Mouse (Mus musculus): ENCODE measurements around the gene Gxylt1.
"Not testable (repeated sequence)": the region's sequence is repeated elsewhere in the genome, so short reads cannot be mapped to it uniquely, and the experiment has no call there.

Gxylt1 gene

GRCm38 (mm10) chr15:93262818-93263217 lies 12.2 kb downstream of the Gxylt1 start:
- CTCF ChIA-PET = interaction anchor here (0.6 to 0.8 kb wide), 2 partner anchors 9 to 260 kb away, joined by 3 read pairs; no protein-coding TSS in a partner anchor

DNA sequence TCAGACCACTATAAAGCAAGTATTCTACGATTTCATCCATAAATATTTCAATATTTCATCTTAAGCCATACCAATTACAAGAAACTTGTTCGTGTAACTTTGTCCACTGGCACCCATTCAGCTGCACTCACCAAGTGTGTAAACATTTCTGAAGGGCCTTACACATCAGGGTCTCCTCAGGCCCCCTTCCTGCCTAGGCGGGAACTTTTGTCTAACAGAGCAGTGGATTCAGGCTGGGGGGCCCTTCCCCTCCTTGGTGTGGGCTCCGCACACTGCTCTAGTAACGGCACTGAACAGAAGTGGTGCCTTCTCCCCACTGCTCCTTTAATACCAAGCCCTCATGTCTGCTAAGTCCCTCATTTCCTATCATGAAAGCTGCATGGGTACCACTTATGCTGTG lies 12.7 kb downstream of the Gxylt1 start:
- CTCF ChIA-PET = no interaction called here

- CTCF ChIA-PET = no interaction called here
These were observed 15.0 kb downstream of the Gxylt1 start for GRCm38 (mm10) chr15:93259933-93260332.

- CTCF ChIA-PET = no interaction called here
These were observed 19.7 kb downstream of the Gxylt1 start for GRCm38 (mm10) chr15:93255295-93255694.

DNA sequence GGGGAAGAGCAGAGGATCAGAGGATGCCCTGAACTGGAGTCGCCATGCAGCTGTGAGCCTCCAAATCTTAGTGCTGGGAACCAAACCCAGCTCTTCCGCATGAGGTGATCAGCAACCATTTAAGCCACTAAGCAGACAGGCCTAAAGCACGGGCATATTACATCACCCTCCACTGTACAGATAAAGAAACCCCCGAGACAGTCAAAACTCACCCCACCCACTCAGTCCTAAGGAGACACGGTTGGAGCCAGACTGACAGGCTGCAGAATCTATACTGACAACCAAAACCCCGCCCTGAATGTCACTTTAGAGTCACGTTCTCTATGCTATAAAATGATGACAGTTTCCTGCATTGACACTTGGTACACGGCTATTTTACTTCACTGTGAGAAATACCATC lies 21.8 kb downstream of the Gxylt1 start:
- CTCF ChIA-PET = interaction anchor here (0.9 kb wide), 1 partner anchor 10 kb away, joined by 3 read pairs; no protein-coding TSS in a partner anchor

DNA sequence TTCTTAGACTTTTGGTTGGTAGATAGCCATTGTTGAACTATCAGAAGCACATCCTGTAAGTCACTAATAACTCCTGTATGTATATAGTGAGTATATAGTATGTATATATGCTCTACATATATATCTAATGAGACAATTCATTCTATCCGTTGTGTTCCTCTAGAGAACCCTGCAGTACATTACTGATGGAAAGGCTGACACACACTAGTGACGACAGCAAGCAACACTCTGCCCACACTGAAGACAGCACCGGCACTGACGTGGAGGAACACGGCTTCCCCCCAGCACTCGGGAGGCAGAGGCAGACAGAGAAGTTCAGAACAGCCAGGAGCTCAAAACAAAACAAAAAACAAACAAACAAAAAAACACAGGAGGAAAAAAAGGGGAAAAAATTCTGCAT lies 22.6 kb downstream of the Gxylt1 start:
- CTCF ChIA-PET = no interaction called here

DNA sequence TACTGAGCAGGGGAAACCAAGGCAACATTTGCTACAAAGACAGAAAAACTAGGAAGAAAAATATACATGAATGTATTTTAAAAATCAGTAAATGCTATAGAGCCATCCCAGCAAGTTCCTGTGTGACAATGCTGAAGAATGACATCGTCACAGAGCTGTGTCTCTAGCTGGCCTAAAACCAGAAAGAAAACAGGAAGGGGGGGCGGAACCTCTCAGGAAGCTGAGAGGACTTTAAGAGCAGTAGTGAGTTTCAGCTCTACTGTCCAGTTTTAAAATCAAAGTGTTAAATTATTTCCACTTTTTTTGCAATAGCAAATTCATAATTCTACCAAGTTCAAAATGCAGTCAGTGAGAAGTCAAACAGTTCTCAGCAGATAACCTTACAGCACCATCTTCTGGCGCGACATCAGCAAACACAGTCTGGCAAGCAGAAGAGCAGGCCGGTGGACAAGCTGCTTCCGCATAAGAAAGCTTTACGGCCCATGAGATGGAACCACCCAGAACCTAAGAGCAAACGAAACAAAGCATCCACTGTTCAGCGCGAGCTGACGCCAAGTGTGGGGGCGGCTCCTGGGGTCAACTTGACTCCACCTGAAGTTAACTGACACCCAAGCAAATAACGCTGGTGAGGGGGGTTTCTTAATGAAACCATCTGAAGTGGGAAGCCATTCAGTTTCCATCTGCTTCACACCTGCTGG lies 23.3 kb downstream of the Gxylt1 start:
- CTCF ChIA-PET = interaction anchor here (0.6 kb wide), 1 partner anchor 210 kb away, joined by 5 read pairs; no protein-coding TSS in a partner anchor

GRCm38 (mm10) chr15:93243202-93243601 lies 31.8 kb downstream of the Gxylt1 start:
- CTCF ChIA-PET = no interaction called here

DNA sequence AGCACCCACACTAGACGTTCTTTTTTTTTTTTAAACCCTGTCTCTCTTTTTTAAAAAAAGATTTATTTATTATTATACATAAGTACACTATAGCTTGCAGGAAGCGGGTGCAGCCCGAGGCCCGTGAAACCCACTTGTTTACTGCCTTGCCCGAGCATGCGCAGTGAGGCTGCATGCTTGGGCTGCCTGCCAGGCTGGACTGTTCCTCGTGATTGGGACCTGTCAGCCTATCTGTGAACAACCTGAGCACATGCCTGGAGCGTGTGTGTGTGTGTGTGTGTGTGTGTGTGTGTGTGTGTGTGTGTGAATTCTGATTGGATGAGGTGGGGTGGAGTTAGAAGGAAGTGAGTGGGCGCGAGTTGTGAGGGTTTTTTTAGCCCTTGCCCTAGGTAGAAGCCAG lies 38.5 kb downstream of the Gxylt1 start:
- CTCF ChIA-PET = not testable (repeated sequence)

DNA sequence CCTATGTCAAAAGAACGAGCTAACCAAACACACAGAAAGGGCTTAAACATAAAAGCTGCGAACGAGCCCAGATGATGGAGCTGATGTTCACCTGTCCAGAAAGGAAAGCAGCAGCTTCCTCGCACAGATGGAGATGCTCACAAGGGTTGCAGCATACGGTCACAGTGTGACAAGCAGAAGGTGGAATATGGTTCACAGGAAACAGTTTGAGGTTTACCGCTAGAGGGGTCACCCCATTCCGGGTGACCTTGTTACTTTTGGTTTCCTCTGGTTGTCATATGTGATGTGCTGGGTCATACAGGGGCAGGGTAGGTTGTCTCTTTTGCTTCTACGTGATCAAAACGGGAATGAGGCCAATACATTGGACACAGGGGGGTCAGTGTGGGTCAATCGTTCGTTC lies 46.0 kb downstream of the Gxylt1 start:
- CTCF ChIA-PET = no interaction called here

- CTCF ChIA-PET = no interaction called here
These were observed 46.6 kb downstream of the Gxylt1 start for GRCm38 (mm10) chr15:93228375-93228774.

GRCm38 (mm10) chr15:93227764-93228079 lies 47.3 kb downstream of the Gxylt1 start:
- CTCF ChIA-PET = no interaction called here

- CTCF ChIA-PET = no interaction called here
These were observed 47.8 kb downstream of the Gxylt1 start for GRCm38 (mm10) chr15:93226930-93227763.

DNA sequence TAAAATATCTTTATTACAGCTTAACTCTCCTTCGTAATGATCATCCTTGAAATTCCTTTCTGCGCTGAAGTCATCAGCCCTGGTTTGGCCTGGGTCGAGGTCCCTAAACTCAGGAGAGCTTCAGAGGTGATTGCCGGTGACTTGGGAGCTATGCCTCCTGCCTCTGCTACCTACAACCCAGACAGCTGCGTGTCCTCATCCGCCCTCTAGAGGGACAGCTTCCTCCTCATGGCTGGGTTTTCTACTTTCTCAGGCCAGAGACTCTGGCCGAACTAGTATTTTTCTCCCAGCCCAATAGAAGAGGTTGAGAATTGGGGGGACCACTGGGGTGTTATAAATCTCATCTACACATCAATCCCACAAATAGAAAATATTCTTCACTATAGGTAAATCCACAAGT lies 52.5 kb downstream of the Gxylt1 start:
- CTCF ChIA-PET = no interaction called here

- CTCF ChIA-PET = no interaction called here
These were observed 62.4 kb downstream of the Gxylt1 start for GRCm38 (mm10) chr15:93212617-93213016.

GRCm38 (mm10) chr15:93204861-93205260 lies 70.1 kb downstream of the Gxylt1 start:
- CTCF ChIA-PET = no interaction called here

- CTCF ChIA-PET = no interaction called here
These were observed 73.0 kb downstream of the Gxylt1 start for GRCm38 (mm10) chr15:93201956-93202355.

DNA sequence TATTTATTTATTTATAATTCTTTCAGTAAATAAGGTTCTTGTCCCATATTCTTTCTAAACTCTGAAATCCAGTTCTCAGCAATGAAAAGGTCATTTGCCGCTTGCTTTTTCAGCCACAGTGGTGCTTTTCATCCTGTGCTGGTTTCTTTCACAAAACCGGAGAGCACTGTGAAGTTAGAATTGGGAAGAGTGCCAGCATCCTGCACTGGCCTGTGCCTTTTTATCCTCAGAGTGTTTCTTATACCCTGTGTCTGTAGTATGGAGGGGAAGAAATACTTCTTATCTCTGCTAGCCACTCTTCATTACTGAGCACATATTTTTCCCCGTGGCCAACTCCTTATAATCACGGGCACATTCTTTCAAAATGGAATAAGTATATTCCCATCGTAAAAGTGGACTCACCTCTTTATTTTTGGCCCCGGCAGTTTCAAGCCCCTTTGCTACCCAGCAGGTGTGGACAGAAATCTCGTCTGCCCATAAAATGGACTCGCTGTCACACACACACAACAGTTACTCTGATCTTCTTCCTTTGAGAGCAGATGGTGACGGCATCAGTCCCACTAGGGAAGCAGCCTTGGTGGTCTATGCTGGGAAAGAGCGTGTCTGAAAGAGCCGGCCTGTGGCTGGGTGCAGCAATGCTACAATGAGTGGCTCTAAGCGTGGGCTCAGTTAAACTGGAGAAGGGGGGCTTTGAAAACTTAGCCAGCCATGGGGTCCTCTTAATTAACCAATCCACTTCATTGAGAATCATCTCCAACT lies 83.4 kb downstream of the Gxylt1 start:
- CTCF ChIA-PET = no interaction called here
